Mouse (Mus musculus) CD4-positive, CD25-positive, alpha-beta regulatory T cell, adult 2 months (primary cell): ENCODE measurements at regions not wholly inside any gene's neighbourhood (a gene's known extent, or its start where the extent isn't known, plus 50 kb on each side); places are given as distances from the start of the nearest gene placed in this dataset.

Experiments used
- DNase-seq: peaks from one replicate; pipeline ENCODE4 v3.0.0-alpha.2; 2012; ENCODE audit warnings: low read depth, low spot score

GRCm38 (mm10) chrX:56276348-56276747, 63.7 kb upstream of the Gm773 start:
- DNase-seq, result peak; percentile 5

GRCm38 (mm10) chrX:56274170-56274569, 61.5 kb upstream of the Gm773 start:
- peak; percentile 39 for DNase-seq

GRCm38 (mm10) chrX:56269706-56270105, 57.0 kb upstream of the Gm773 start:
- no peak for DNase-seq
